Mouse (Mus musculus): ENCODE results near the gene Trim28. TPM values are rescaled to one million over a fixed set of nuclear protein-coding genes. Genes with fewer than 3 reads are reported as not detected.

Trim28 gene
- total and polyA plus RNA-seq, 3 experiments, result 104 to 1,160 (median 702) TPM

- peak within 1 kb of the TSS; percentile 86 for H3K27ac ChIP-seq (ENCODE audit: control insufficient read depth, low read depth, low read length)
- peaks cover 25% of the 10 kb centered on the region for H3K79me2 ChIP-seq (ENCODE audit: control insufficient read depth, insufficient read depth, low read length, poor library complexity)
- peak within 1 kb of the TSS; percentile 58 to 77 for H3K4me3 ChIP-seq (ENCODE audit: control insufficient read depth in 1 of 2, insufficient read depth in 1 of 2, low read depth in 2 of 2, low read length in 2 of 2)
- H3K36me3 ChIP-seq (ENCODE audit: control insufficient read depth in 1 of 2, insufficient read depth in 2 of 2, low read length in 2 of 2), result peaks cover 1 to 7% of the 10 kb centered on the region in 2 experiments; a peak in 3 of 4 replicates
- H3K27me3 ChIP-seq (ENCODE audit: control insufficient read depth in 1 of 2, insufficient read depth in 2 of 2, low read length in 2 of 2), result no peaks in the 10 kb centered on the region
- no peaks in the 10 kb centered on the region for H3K9me3 ChIP-seq (replicated peaks; ENCODE audit: insufficient read depth, low read length)
- peak within 1 kb of the TSS; percentile 76 for H3K9ac ChIP-seq (ENCODE audit: control insufficient read depth, low read depth, low read length, poor library complexity, severe bottlenecking)
- H3K4me1 ChIP-seq (ENCODE audit: control insufficient read depth in 1 of 2, insufficient read depth in 2 of 2, low read length in 2 of 2), result peaks cover 2 to 26% of the 10 kb centered on the region in 2 experiments; a peak in 3 of 4 replicates
- peak; percentile 98 for DNase-seq (ENCODE audit: low read depth, low spot score)
- peak; percentile 73; the same call in 1 of the 2 replicates for TF ChIP-seq MAX (IDR thresholded peaks at IDR 0.05; ENCODE audit: low read length)
- TF ChIP-seq MYC (IDR thresholded peaks at IDR 0.05; ENCODE audit: low read depth, low read length), result peak; percentile 43; the same call in 1 of the 2 replicates
- peak; percentile 63 for TF ChIP-seq ETS1 (IDR thresholded peaks at IDR 0.05; ENCODE audit: low read depth, low read length)
- peak; percentile 100 for TF ChIP-seq POLR2AphosphoS2 (IDR thresholded peaks at IDR 0.05; ENCODE audit: low read length)
- peak; percentile 71; the same call in 1 of the 2 replicates for TF ChIP-seq TBP (IDR thresholded peaks at IDR 0.05; ENCODE audit: low read depth, low read length)
- TF ChIP-seq USF1 (IDR thresholded peaks at IDR 0.05; ENCODE audit: low read depth, low read length), result peak; percentile 59; the same call in 1 of the 2 replicates
- no peak for TF ChIP-seq MEF2A (IDR thresholded peaks at IDR 0.05; ENCODE audit: extremely low read depth, insufficient replicate concordance, low read depth, low read length, poor library complexity, severe bottlenecking)
- TF ChIP-seq GATA1 (IDR thresholded peaks at IDR 0.05; ENCODE audit: low read depth, low read length), result no peak
- peak; percentile 93 for TF ChIP-seq MAZ (IDR thresholded peaks at IDR 0.05; ENCODE audit: low read depth, low read length)
- TF ChIP-seq CHD2 (IDR thresholded peaks at IDR 0.05; ENCODE audit: low read length), result peak; percentile 85
- peak in 1 of 2 experiments; percentile 52; a peak in 2 of 4 replicates for TF ChIP-seq EP300 (IDR thresholded peaks at IDR 0.05; ENCODE audit: low read depth in 1 of 2, low read length in 2 of 2)
- TF ChIP-seq POLR2AphosphoS5 (IDR thresholded peaks at IDR 0.05; ENCODE audit: borderline replicate concordance, low read depth, low read length), result peak; percentile 77; the same call in 1 of the 2 replicates
- TF ChIP-seq ZKSCAN1 (IDR thresholded peaks at IDR 0.05; ENCODE audit: low read depth, low read length), result peak; percentile 73; the same call in 1 of the 2 replicates
- peak; percentile 59 for TF ChIP-seq MYB (IDR thresholded peaks at IDR 0.05; ENCODE audit: low read depth, low read length)
- TF ChIP-seq BHLHE40 (IDR thresholded peaks at IDR 0.05; ENCODE audit: borderline replicate concordance, low read depth, low read length), result peak; percentile 29; the same call in 1 of the 2 replicates
- no peak for TF ChIP-seq GABPA (IDR thresholded peaks at IDR 0.05; ENCODE audit: low read depth, low read length)
- TF ChIP-seq ZMIZ1 (IDR thresholded peaks at IDR 0.05; ENCODE audit: low read depth, low read length), result peak; percentile 99
- peak; percentile 37 to 93; a peak in 3 of 4 replicates for TF ChIP-seq POLR2A (IDR thresholded peaks at IDR 0.05; ENCODE audit: control insufficient read depth in 1 of 2, insufficient read depth in 1 of 2, low read depth in 1 of 2, low read length in 2 of 2, poor library complexity in 1 of 2)
- peak; percentile 99 for TF ChIP-seq NRF1 (IDR thresholded peaks at IDR 0.05; ENCODE audit: insufficient read depth, low read depth, low read length, poor library complexity, severe bottlenecking)
- no peak for TF ChIP-seq MAFK (IDR thresholded peaks at IDR 0.05; ENCODE audit: borderline replicate concordance, low read depth, low read length)
- peak; percentile 53 for TF ChIP-seq TCF12 (IDR thresholded peaks at IDR 0.05; ENCODE audit: low read depth, low read length)
- peak; percentile 57; the same call in 1 of the 2 replicates for TF ChIP-seq E2F4 (IDR thresholded peaks at IDR 0.05; ENCODE audit: borderline replicate concordance, low read depth, low read length)
- TF ChIP-seq ZC3H11A (IDR thresholded peaks at IDR 0.05; ENCODE audit: low read depth, low read length), result no peak
- TF ChIP-seq ELF1 (IDR thresholded peaks at IDR 0.05; ENCODE audit: low read depth, low read length), result peak; percentile 99
- peak; percentile 33; the same call in 1 of the 2 replicates for TF ChIP-seq SMC3 (IDR thresholded peaks at IDR 0.05; ENCODE audit: low read depth, low read length)
- TF ChIP-seq MXI1 (IDR thresholded peaks at IDR 0.05; ENCODE audit: low read depth, low read length), result peak; percentile 76
- peak; percentile 75 for TF ChIP-seq NELFE (IDR thresholded peaks at IDR 0.05; ENCODE audit: low read depth, low read length)
- peak; percentile 59; the same call in 1 of the 2 replicates for TF ChIP-seq RCOR1 (IDR thresholded peaks at IDR 0.05; ENCODE audit: low read depth, low read length)
- TF ChIP-seq UBTF (IDR thresholded peaks at IDR 0.05; ENCODE audit: borderline replicate concordance, insufficient read depth, low read depth, low read length), result no peak
- TF ChIP-seq RAD21 (IDR thresholded peaks at IDR 0.05; ENCODE audit: low read depth, low read length), result no peak
- peak; percentile 90 for TF ChIP-seq SIN3A (IDR thresholded peaks at IDR 0.05; ENCODE audit: low read length)
- peak; percentile 96 for TF ChIP-seq HCFC1 (IDR thresholded peaks at IDR 0.05; ENCODE audit: low read depth, low read length)
- peak; percentile 78 for TF ChIP-seq KAT2A (conservative IDR thresholded peaks at IDR 0.05; ENCODE audit: low read depth, low read length)
Measured at GRCm38 (mm10) chr7:13034148-13034977, 35.4 kb downstream of the Trim28 start, which contains the start of gene Chmp2a. Gene Chmp2a (minus strand): TSS chr7:13034807.

Measured in MEL (cell line).